Mouse (Mus musculus): ENCODE results near the gene Col9a3. TPM values are rescaled to one million over a fixed set of nuclear protein-coding genes. Genes with fewer than 3 reads are reported as not detected.
A peak's percentile ranks its signal among the peaks of the same experiment; 100 is the strongest.

Col9a3 gene
- polyA plus RNA-seq, 1 experiment from 2014 or later, result 53.2 TPM

DNA sequence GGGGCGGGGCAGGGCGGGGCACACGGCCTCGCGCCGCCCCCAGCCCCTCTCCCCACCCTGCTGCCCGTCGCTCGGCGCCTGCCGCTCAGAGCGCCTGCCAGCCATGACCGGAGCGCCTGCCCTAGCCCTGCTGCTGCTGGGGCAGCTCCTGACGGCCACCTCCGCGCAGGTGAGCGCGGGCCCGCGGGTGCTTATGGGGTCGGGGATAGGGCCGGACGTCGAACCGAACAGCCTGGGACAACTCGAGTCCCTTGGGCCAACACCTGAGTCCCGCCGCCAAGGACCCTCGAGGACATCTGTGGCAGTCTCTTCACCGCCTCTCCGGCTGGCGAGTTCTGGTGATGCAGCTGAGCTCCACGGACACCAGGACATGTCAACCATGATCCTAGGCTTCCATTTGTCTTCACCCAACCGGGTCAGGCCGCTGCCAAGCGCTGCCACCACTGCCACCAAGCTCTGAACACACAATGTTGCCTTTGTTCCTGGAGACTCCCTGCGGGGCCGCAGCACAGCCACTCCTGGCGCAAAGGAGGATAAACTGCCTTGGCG, 641 bp downstream of the Col9a3 start:
- H3K27ac ChIP-seq (ENCODE audit: low read depth, low read length), result peak overlapping the region; percentile 46; the same call in 1 of the 2 replicates
- H3K9me3 ChIP-seq (ENCODE audit: control insufficient read depth, low read length), result no peaks in the 10 kb centered on the region
- peak overlapping the region; percentile 32 for H3K4me3 ChIP-seq (ENCODE audit: low read depth, low read length)
- no peaks in the 10 kb centered on the region; the same call in 1 of the 2 replicates for H3K27me3 ChIP-seq (ENCODE audit: control insufficient read depth, insufficient read depth, low read length)
- under 1% methylated on average over 41 of the region's 41 CpGs for WGBS
- peak; percentile 65 for ATAC-seq (ENCODE audit: low read depth)
- H3K36me3 ChIP-seq (ENCODE audit: control insufficient read depth, insufficient read depth, low read length), result peaks cover 19% of the 10 kb centered on the region
- peak overlapping the region; percentile 56 for H3K4me2 ChIP-seq (ENCODE audit: low read depth, low read length)
- peak overlapping the region; percentile 53 for H3K9ac ChIP-seq (replicated peaks; ENCODE audit: low read depth, low read length)
- H3K4me1 ChIP-seq (ENCODE audit: control insufficient read depth, insufficient read depth, low read length), result 0 out of 2 replicates have a peak, but pooled peaks cover 12% of the 10 kb centered on the region

GRCm38 (mm10) chr2:180600569-180601021, 3.0 kb downstream of the Col9a3 start:
- Histone ChIP-seq H3K4me3 (ENCODE audit: low read depth, low read length) (no peak overlapping the region), H3K9ac (replicated peaks; ENCODE audit: low read depth, low read length) (no peak overlapping the region), H3K36me3 (ENCODE audit: control insufficient read depth, insufficient read depth, low read length) (peaks cover under 1% of the 10 kb centered on the region; the same call in 1 of the 2 replicates), H3K4me1 (ENCODE audit: control insufficient read depth, insufficient read depth, low read length) (0 out of 2 replicates have a peak, but pooled peaks cover 12% of the 10 kb centered on the region), H3K9me3 (ENCODE audit: control insufficient read depth, low read length) (no peaks in the 10 kb centered on the region), H3K27ac (ENCODE audit: low read depth, low read length) (peak overlapping the region; percentile 44), H3K4me2 (ENCODE audit: low read depth, low read length) (no peak overlapping the region), H3K27me3 (ENCODE audit: control insufficient read depth, insufficient read depth, low read length) (no peaks in the 10 kb centered on the region; the same call in 1 of the 2 replicates)
- WGBS, result 17% methylated on average over 9 of the region's 9 CpGs
- ATAC-seq (ENCODE audit: low read depth), result peak; percentile 33; the same call in 1 of the 2 replicates

GRCm38 (mm10) chr2:180604781-180605180, 7.2 kb downstream of the Col9a3 start:
- H3K4me2 ChIP-seq (ENCODE audit: low read depth, low read length), result no peak overlapping the region
- H3K4me3 ChIP-seq (ENCODE audit: low read depth, low read length), result no peak overlapping the region
- no peaks in the 10 kb centered on the region for H3K9me3 ChIP-seq (ENCODE audit: control insufficient read depth, low read length)
- H3K36me3 ChIP-seq (ENCODE audit: control insufficient read depth, insufficient read depth, low read length), result no peaks in the 10 kb centered on the region; the same call in 1 of the 2 replicates
- ATAC-seq (ENCODE audit: low read depth), result no peak
- H3K9ac ChIP-seq (replicated peaks; ENCODE audit: low read depth, low read length), result no peak overlapping the region
- H3K27me3 ChIP-seq (ENCODE audit: control insufficient read depth, insufficient read depth, low read length), result no peaks in the 10 kb centered on the region
- WGBS, result 67% methylated on average over 6 of the region's 6 CpGs
- H3K4me1 ChIP-seq (ENCODE audit: control insufficient read depth, insufficient read depth, low read length), result 0 out of 2 replicates have a peak, but pooled peaks cover 5% of the 10 kb centered on the region
- no peak overlapping the region for H3K27ac ChIP-seq (ENCODE audit: low read depth, low read length)

- no peak for ATAC-seq (ENCODE audit: low read depth)
- no peak overlapping the region for H3K4me2 ChIP-seq (ENCODE audit: low read depth, low read length)
- 81% methylated on average over 4 of the region's 4 CpGs for WGBS
Observed at GRCm38 (mm10) chr2:180610283-180610682, 12.7 kb downstream of the Col9a3 start.

GRCm38 (mm10) chr2:180611882-180612281, 14.3 kb downstream of the Col9a3 start:
- Histone ChIP-seq H3K27me3 (ENCODE audit: control insufficient read depth, insufficient read depth, low read length) (no peaks in the 10 kb centered on the region), H3K4me1 (ENCODE audit: control insufficient read depth, insufficient read depth, low read length) (no peaks in the 10 kb centered on the region), H3K4me3 (ENCODE audit: low read depth, low read length) (no peak overlapping the region), H3K9me3 (ENCODE audit: control insufficient read depth, low read length) (no peaks in the 10 kb centered on the region), H3K4me2 (ENCODE audit: low read depth, low read length) (no peak overlapping the region), H3K36me3 (ENCODE audit: control insufficient read depth, insufficient read depth, low read length) (no peaks in the 10 kb centered on the region), H3K9ac (replicated peaks; ENCODE audit: low read depth, low read length) (no peak overlapping the region), H3K27ac (ENCODE audit: low read depth, low read length) (no peak overlapping the region)
- no peak for ATAC-seq (ENCODE audit: low read depth)
- WGBS, result 81% methylated on average over 2 of the region's 2 CpGs

More at GRCm38 (mm10) chr2:180610283-180610682, 12.7 kb downstream of the Col9a3 start:
- Histone ChIP-seq H3K9ac (replicated peaks; ENCODE audit: low read depth, low read length) (no peak overlapping the region), H3K27me3 (ENCODE audit: control insufficient read depth, insufficient read depth, low read length) (no peaks in the 10 kb centered on the region), H3K27ac (ENCODE audit: low read depth, low read length) (no peak overlapping the region), H3K9me3 (ENCODE audit: control insufficient read depth, low read length) (no peaks in the 10 kb centered on the region), H3K4me3 (ENCODE audit: low read depth, low read length) (no peak overlapping the region), H3K4me1 (ENCODE audit: control insufficient read depth, insufficient read depth, low read length) (no peaks in the 10 kb centered on the region), H3K36me3 (ENCODE audit: control insufficient read depth, insufficient read depth, low read length) (no peaks in the 10 kb centered on the region; the same call in 1 of the 2 replicates)

GRCm38 (mm10) chr2:180641576-180642554, 44.3 kb downstream of the Col9a3 start:
- Histone ChIP-seq H3K4me1 (ENCODE audit: control insufficient read depth, insufficient read depth, low read length) (no peaks in the 10 kb centered on the region), H3K4me3 (ENCODE audit: low read depth, low read length) (peak overlapping the region; percentile 29), H3K27me3 (ENCODE audit: control insufficient read depth, insufficient read depth, low read length) (peaks cover 27% of the 10 kb centered on the region), H3K9me3 (ENCODE audit: control insufficient read depth, low read length) (peaks cover 6% of the 10 kb centered on the region), H3K9ac (replicated peaks; ENCODE audit: low read depth, low read length) (no peak overlapping the region), H3K4me2 (ENCODE audit: low read depth, low read length) (peak overlapping the region; percentile 38), H3K36me3 (ENCODE audit: control insufficient read depth, insufficient read depth, low read length) (no peaks in the 10 kb centered on the region), H3K27ac (ENCODE audit: low read depth, low read length) (no peak overlapping the region)
- WGBS, result 1% methylated on average over 68 of the region's 112 CpGs
- ATAC-seq (ENCODE audit: low read depth), result no peak; the same call in 1 of the 2 replicates

DNA sequence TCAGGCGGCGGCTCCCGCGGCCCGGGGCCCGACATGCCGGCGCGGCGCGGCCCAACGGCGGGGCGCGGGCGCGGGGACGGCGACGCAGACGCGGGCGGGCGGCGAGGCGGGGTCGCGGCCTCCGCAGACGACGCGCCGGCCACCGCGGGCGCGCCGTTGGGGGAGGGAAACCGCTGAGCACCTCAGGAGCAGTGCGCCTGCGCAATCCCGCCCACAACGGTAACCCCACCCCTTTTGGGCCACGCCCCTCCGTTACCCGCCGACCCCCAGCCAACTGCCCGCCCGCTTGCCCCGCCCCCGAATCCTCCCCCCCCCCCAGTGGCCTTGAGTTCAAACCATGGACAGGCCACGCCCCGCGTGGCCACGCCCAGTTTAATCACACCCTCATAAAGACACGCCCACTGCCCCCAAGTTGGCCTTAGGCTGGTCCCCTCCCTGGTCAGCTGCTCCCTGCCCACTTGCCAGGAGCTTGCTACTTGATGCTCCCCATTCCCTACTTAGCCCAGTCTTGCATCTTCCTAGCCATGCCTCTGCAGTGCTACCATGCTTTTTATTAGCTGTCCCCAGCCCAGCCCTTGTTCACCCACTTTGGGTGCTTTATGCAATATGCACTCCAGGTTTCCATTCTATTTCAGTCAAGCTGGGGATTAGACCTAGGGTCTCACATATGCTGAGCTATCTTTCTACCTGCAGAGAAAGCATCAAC, 45.1 kb downstream of the Col9a3 start, which contains the start of gene Tcfl5:
TSS of gene Tcfl5 (minus strand) at position 154 of the 706 bp plus-strand sequence.
- Histone ChIP-seq H3K4me3 (ENCODE audit: low read depth, low read length) (peak within 1 kb of the TSS; percentile 29), H3K9ac (replicated peaks; ENCODE audit: low read depth, low read length) (no peak within 1 kb of the TSS)
- 4% methylated on average over 33 of the region's 56 CpGs for WGBS

DNA sequence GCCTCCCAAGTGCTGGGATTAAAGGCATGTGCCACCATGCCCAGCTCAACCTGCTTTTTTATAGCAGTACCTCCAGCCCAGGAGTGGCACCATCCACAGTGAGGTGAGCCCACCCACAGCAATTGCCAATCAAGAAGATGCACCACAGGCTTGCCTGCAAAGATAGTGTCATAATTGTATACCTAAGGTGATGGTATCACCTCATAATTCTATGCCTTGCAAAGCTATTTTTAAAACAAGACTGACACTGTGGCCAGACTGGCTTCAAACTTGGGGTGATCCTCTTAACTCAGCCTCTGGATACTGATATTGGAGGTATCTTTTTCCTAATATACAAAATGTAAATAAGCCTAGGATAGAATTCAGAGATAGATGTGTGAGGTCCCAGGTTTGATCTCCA, 46.0 kb downstream of the Col9a3 start:
- ATAC-seq (ENCODE audit: low read depth), result no peak
- H3K9me3 ChIP-seq (ENCODE audit: control insufficient read depth, low read length), result peaks cover 6% of the 10 kb centered on the region
- H3K27me3 ChIP-seq (ENCODE audit: control insufficient read depth, insufficient read depth, low read length), result peaks cover 27% of the 10 kb centered on the region
- H3K4me1 ChIP-seq (ENCODE audit: control insufficient read depth, insufficient read depth, low read length), result no peaks in the 10 kb centered on the region
- H3K27ac ChIP-seq (ENCODE audit: low read depth, low read length), result no peak overlapping the region
- H3K36me3 ChIP-seq (ENCODE audit: control insufficient read depth, insufficient read depth, low read length), result no peaks in the 10 kb centered on the region
- no peak overlapping the region for H3K9ac ChIP-seq (replicated peaks; ENCODE audit: low read depth, low read length)
- no peak overlapping the region for H3K4me2 ChIP-seq (ENCODE audit: low read depth, low read length)
- H3K4me3 ChIP-seq (ENCODE audit: low read depth, low read length), result no peak overlapping the region

More for the DNA sequence above, 45.1 kb downstream of the Col9a3 start, which contains the start of gene Tcfl5:
- ATAC-seq (ENCODE audit: low read depth), result no peak
- peak within 1 kb of the TSS; percentile 38 for H3K4me2 ChIP-seq (ENCODE audit: low read depth, low read length)
- no peak within 1 kb of the TSS for H3K27ac ChIP-seq (ENCODE audit: low read depth, low read length)
- no peaks in the 10 kb centered on the region for H3K36me3 ChIP-seq (ENCODE audit: control insufficient read depth, insufficient read depth, low read length)
- H3K9me3 ChIP-seq (ENCODE audit: control insufficient read depth, low read length), result peaks cover 6% of the 10 kb centered on the region
- H3K27me3 ChIP-seq (ENCODE audit: control insufficient read depth, insufficient read depth, low read length), result peaks cover 27% of the 10 kb centered on the region
- H3K4me1 ChIP-seq (ENCODE audit: control insufficient read depth, insufficient read depth, low read length), result no peaks in the 10 kb centered on the region

All from neural tube, embryonic 14.5 days (tissue).